Mouse (Mus musculus): ENCODE results near the gene Pla2g6. TPM values are rescaled to one million over a fixed set of nuclear protein-coding genes. Genes with fewer than 3 reads are reported as not detected.
A peak's percentile ranks its signal among the peaks of the same experiment; 100 is the strongest.

The Pla2g6 gene
- polyA plus RNA-seq, 1 experiment = 15.1 TPM

DNA sequence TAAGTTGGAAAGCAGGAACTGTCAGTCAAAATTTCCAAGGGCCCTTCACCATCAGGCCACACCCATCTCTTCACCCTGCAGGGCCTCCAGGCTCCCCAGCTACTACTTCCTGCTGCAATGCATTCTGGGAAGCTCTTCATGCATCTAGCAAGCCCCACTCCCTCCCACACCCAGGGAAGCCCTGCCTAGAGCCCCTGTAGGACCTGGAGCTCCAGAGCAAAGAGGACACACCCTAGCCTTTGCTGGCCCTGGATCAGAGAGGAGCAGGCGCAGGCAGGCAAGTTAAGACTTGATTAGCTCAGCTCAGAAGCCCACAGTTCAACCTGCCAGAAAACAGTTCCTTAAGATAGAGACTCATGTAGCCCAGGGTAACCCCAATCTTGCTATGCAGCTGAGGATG, 46.8 kb downstream of the Pla2g6 start:
- WGBS = 67% methylated on average over 1 of the region's 1 CpGs
- no peak overlapping the region for H3K27ac ChIP-seq (ENCODE audit: insufficient read depth, low read length)
- no peak for TF ChIP-seq CTCF (IDR thresholded peaks at IDR 0.05; ENCODE audit: extremely low read depth, insufficient read depth, insufficient read length, insufficient replicate concordance)
- TF ChIP-seq POLR2A (IDR thresholded peaks at IDR 0.05; ENCODE audit: low read depth, low read length) = no peak

GRCm38 (mm10) chr15:79280850-79281249, 47.3 kb downstream of the Pla2g6 start:
- peaks cover 5% of the 10 kb centered on the region; the same call in 1 of the 2 replicates for H3K4me1 ChIP-seq (ENCODE audit: control insufficient read depth, insufficient read depth, insufficient read length)
- no peaks in the 10 kb centered on the region for H3K27me3 ChIP-seq (ENCODE audit: control insufficient read depth, insufficient read depth, low read length)
- no peak overlapping the region for H3K4me3 ChIP-seq (ENCODE audit: extremely low read depth, insufficient read depth, insufficient read length)
- no peaks in the 10 kb centered on the region for H3K36me3 ChIP-seq (ENCODE audit: control insufficient read depth, insufficient read depth, low read length)
- no peak overlapping the region for H3K27ac ChIP-seq (ENCODE audit: insufficient read depth, low read length)
- no peak for TF ChIP-seq CTCF (IDR thresholded peaks at IDR 0.05; ENCODE audit: extremely low read depth, insufficient read depth, insufficient read length, insufficient replicate concordance)
- no peak for TF ChIP-seq POLR2A (IDR thresholded peaks at IDR 0.05; ENCODE audit: low read depth, low read length)
- no peak for DNase-seq (ENCODE audit: low read depth in 1 of 2, low spot score in 2 of 2)
- 50% methylated on average over 5 of the region's 5 CpGs for WGBS

More for the DNA sequence above, 46.8 kb downstream of the Pla2g6 start:
- H3K27me3 ChIP-seq (ENCODE audit: control insufficient read depth, insufficient read depth, low read length) = no peaks in the 10 kb centered on the region
- no peak overlapping the region for H3K4me3 ChIP-seq (ENCODE audit: extremely low read depth, insufficient read depth, insufficient read length)
- H3K4me1 ChIP-seq (ENCODE audit: control insufficient read depth, insufficient read depth, insufficient read length) = peaks cover 5% of the 10 kb centered on the region; the same call in 1 of the 2 replicates
- no peak for DNase-seq (ENCODE audit: low read depth in 1 of 2, low spot score in 2 of 2)
- no peaks in the 10 kb centered on the region for H3K36me3 ChIP-seq (ENCODE audit: control insufficient read depth, insufficient read depth, low read length)

DNA sequence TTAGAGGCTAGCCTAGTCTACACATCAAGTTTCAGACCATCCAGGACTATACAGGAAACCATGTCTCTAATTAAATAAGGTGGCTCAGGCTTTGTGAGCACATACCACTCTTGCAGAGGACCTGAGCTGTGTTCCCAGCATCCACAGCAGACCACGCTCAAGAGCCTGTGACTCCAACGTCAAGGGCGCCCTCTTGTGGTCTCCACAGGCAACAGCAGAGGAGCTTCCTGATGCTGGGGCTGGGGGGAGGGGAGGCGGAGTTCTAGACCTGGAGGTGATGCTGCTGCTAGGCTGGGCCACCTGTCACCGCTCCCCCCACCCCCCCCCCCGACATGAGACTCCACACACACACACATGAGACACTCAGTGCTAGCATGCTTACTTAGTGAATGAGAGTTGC, 48.0 kb downstream of the Pla2g6 start:
- TF ChIP-seq CTCF (IDR thresholded peaks at IDR 0.05; ENCODE audit: extremely low read depth, insufficient read depth, insufficient read length, insufficient replicate concordance) = peak; percentile 43; the same call in 1 of the 2 replicates
- TF ChIP-seq POLR2A (IDR thresholded peaks at IDR 0.05; ENCODE audit: low read depth, low read length) = no peak
- DNase-seq (ENCODE audit: low read depth in 1 of 2, low spot score in 2 of 2) = no peak
- Histone ChIP-seq H3K27ac (ENCODE audit: insufficient read depth, low read length) (no peak overlapping the region), H3K27me3 (ENCODE audit: control insufficient read depth, insufficient read depth, low read length) (no peaks in the 10 kb centered on the region), H3K4me3 (ENCODE audit: extremely low read depth, insufficient read depth, insufficient read length) (no peak overlapping the region), H3K4me1 (ENCODE audit: control insufficient read depth, insufficient read depth, insufficient read length) (peaks cover 5% of the 10 kb centered on the region; the same call in 1 of the 2 replicates), H3K36me3 (ENCODE audit: control insufficient read depth, insufficient read depth, low read length) (no peaks in the 10 kb centered on the region)
- 55% methylated on average over 6 of the region's 6 CpGs for WGBS

- peaks cover 5% of the 10 kb centered on the region; the same call in 1 of the 2 replicates for H3K4me1 ChIP-seq (ENCODE audit: control insufficient read depth, insufficient read depth, insufficient read length)
- H3K27ac ChIP-seq (ENCODE audit: insufficient read depth, low read length) = no peak overlapping the region
- H3K36me3 ChIP-seq (ENCODE audit: control insufficient read depth, insufficient read depth, low read length) = no peaks in the 10 kb centered on the region
- DNase-seq (ENCODE audit: low read depth in 1 of 2, low spot score in 2 of 2) = no peak
- no peaks in the 10 kb centered on the region for H3K27me3 ChIP-seq (ENCODE audit: control insufficient read depth, insufficient read depth, low read length)
- no peak overlapping the region for H3K4me3 ChIP-seq (ENCODE audit: extremely low read depth, insufficient read depth, insufficient read length)
- 65% methylated on average over 10 of the region's 10 CpGs for WGBS
- TF ChIP-seq CTCF (IDR thresholded peaks at IDR 0.05; ENCODE audit: extremely low read depth, insufficient read depth, insufficient read length, insufficient replicate concordance) = no peak
These were observed 50.5 kb downstream of the Pla2g6 start for GRCm38 (mm10) chr15:79277728-79278127.

DNA sequence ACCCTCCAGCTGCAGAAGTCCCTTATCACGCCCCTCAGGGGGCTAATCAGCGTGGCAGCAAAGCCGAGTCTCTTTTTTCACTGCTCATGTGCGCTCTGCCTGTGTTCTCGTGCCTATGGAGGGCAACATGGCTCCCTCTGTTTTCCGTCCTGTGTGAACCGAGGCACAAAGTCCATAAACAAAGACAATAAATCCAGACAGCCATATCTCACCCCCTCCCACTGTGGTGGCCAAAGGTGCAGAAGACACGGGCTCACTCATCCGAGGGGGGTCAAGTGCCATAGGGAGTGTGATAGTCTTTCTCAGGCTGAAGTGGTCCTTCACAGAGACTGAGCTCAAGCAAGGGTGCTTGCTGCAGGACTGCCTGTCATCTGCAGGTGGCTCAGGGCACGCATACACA, 55.2 kb downstream of the Pla2g6 start:
- peaks cover 3% of the 10 kb centered on the region; the same call in 1 of the 2 replicates for H3K4me1 ChIP-seq (ENCODE audit: control insufficient read depth, insufficient read depth, insufficient read length)
- DNase-seq (ENCODE audit: low read depth in 1 of 2, low spot score in 2 of 2) = no peak
- H3K4me3 ChIP-seq (ENCODE audit: extremely low read depth, insufficient read depth, insufficient read length) = no peak overlapping the region
- H3K36me3 ChIP-seq (ENCODE audit: control insufficient read depth, insufficient read depth, low read length) = no peaks in the 10 kb centered on the region
- WGBS = 90% methylated on average over 10 of the region's 10 CpGs
- no peak overlapping the region for H3K27ac ChIP-seq (ENCODE audit: insufficient read depth, low read length)
- no peaks in the 10 kb centered on the region for H3K27me3 ChIP-seq (ENCODE audit: control insufficient read depth, insufficient read depth, low read length)
- TF ChIP-seq CTCF (IDR thresholded peaks at IDR 0.05; ENCODE audit: extremely low read depth, insufficient read depth, insufficient read length, insufficient replicate concordance) (no peak), POLR2A (IDR thresholded peaks at IDR 0.05; ENCODE audit: low read depth, low read length) (no peak)

DNA sequence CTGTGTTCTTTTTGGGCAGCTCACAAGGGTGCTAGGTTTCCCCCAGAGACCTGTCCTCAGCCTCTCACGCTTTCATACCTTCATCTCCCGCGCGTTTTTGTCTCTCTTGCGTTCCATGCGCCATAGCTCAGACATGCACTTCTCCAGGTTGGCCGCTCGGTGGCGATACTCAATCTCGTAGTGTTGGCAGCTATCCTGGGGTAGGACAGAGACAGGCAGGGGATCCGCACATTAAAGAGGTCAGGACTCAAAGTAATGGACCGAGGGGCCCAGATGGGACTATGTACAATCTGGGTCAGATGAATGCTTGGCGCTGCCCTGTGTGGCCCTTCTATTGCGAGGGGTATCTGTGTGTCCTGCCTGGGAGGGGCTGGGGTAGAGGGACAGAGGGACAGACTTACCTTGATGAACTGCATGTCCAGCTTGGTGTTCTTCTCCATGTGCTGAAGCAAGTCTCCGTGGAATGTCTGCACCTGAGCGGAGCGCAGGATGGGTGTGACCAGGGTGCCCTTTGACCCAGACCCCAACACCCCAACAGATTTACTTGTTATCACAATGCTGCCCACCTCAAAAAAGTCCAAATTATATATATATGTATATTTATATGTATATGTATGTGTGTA, 57.0 kb downstream of the Pla2g6 start:
- 20% methylated on average over 17 of the region's 17 CpGs for WGBS
- H3K4me3 ChIP-seq (ENCODE audit: extremely low read depth, insufficient read depth, insufficient read length) = peak overlapping the region; percentile 61; the same call in 1 of the 2 replicates
- H3K36me3 ChIP-seq (ENCODE audit: control insufficient read depth, insufficient read depth, low read length) = no peaks in the 10 kb centered on the region
- peak; percentile 32 to 40 for DNase-seq (ENCODE audit: low read depth in 1 of 2, low spot score in 2 of 2)
- no peak for TF ChIP-seq POLR2A (IDR thresholded peaks at IDR 0.05; ENCODE audit: low read depth, low read length)
- TF ChIP-seq CTCF (IDR thresholded peaks at IDR 0.05; ENCODE audit: extremely low read depth, insufficient read depth, insufficient read length, insufficient replicate concordance) = peak; percentile 63; the same call in 1 of the 2 replicates
- H3K27me3 ChIP-seq (ENCODE audit: control insufficient read depth, insufficient read depth, low read length) = no peaks in the 10 kb centered on the region
- H3K27ac ChIP-seq (ENCODE audit: insufficient read depth, low read length) = no peak overlapping the region
- peaks cover 3% of the 10 kb centered on the region; the same call in 1 of the 2 replicates for H3K4me1 ChIP-seq (ENCODE audit: control insufficient read depth, insufficient read depth, insufficient read length)

All from spleen, adult 2 months (tissue).